Mouse (Mus musculus): ENCODE results near the gene Krt72. TPM values are rescaled to one million over a fixed set of nuclear protein-coding genes. Genes with fewer than 3 reads are reported as not detected.
A peak's percentile ranks its signal among the peaks of the same experiment; 100 is the strongest.

Gene Krt72
- not detected in 2 replicates for polyA plus RNA-seq (2015; fragmentation: Nextera tagmentation; extraction: Ambion mirVana)

DNA sequence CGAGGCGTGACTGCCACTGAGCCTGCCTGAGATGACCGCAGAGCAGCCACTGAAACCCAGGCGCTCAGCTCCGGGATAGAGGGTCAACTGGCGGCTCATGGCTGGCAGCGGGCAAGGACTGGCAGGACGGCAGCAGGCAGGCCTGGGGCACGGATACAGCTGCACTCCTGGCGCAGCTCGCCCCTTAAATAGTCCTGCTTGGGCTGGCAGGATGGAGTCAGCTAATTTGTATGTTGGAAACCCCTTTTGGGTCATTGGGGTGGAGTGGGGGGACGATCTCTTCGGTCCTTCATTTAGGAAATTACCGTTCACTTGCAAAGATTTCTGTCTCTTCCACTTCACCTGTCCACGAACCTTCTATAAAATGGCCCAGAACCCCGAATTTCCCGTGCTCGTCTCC lies at the start of gene Krt72:
Gene Krt72, minus strand, starts transcription at position 101 of the 400 bp plus-strand sequence.
- 88% methylated on average over 18 of the region's 18 CpGs for WGBS
- Histone ChIP-seq H3K27ac (no peak within 1 kb of the TSS), H3K9ac (no peak within 1 kb of the TSS), H3K9me3 (no peaks in the 10 kb centered on the region), H3K4me2 (replicated peaks) (no peak within 1 kb of the TSS), H3K27me3 (replicated peaks) (no peaks in the 10 kb centered on the region), H3K4me1 (replicated peaks) (no peaks in the 10 kb centered on the region), H3K4me3 (replicated peaks) (no peak within 1 kb of the TSS), H3K36me3 (no peaks in the 10 kb centered on the region)
- ATAC-seq: no peak

DNA sequence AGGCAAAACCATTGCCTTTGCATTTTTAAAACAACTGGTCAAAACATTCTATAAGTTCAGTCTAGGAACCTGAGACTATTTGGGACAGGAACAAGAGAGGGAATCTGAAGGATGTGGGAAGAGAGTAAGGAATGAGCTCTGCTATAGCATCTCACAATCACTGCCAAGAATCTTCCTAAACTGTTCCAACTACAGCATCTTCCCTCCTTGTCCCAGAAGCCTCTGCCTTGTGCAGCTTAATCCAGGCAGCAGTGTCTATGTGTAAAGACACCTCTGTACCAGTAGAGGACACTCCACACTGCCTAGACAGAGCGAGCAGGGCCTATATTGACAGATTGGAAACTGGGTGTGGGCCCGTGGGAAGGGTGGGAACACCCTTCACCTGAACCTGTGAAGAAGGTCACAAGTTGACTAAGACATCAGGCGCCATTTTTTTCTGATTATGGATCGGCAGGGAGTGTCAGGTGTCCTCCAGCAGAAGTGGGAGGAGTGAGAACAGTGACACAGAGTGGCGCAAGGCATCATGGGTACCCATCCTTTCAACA lies 48.6 kb upstream of the Krt72 start:
- no peak overlapping the region for H3K27ac ChIP-seq
- no peaks in the 10 kb centered on the region for H3K27me3 ChIP-seq (replicated peaks)
- H3K9ac ChIP-seq: no peak overlapping the region
- no peak overlapping the region for H3K4me3 ChIP-seq (replicated peaks)
- 68% methylated on average over 5 of the region's 5 CpGs for WGBS
- no peaks in the 10 kb centered on the region for H3K9me3 ChIP-seq
- H3K4me2 ChIP-seq (replicated peaks): no peak overlapping the region
- H3K36me3 ChIP-seq: no peaks in the 10 kb centered on the region
- no peaks in the 10 kb centered on the region for H3K4me1 ChIP-seq (replicated peaks)
- no peak for ATAC-seq

DNA sequence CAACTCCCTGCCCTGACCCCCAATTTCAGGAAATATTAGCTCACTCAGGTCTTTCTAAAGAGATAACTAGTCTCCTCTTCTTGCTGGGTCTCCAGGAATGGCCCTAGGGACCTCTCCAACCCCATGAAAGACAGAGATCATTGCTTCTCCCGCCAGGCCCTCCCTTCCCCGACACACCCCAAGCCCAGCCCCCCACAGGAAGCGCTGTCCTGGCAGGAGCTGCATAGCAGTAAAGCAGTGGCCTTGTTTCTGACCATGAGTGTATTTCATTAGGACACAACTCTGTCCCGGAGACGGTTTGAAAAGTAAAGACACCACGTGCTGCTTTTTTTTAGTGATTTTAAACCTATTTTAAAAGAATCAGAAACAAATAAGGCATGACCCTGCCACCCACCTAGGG lies 46.9 kb upstream of the Krt72 start:
- no peak for ATAC-seq
- no peak overlapping the region for H3K4me2 ChIP-seq (replicated peaks)
- no peaks in the 10 kb centered on the region for H3K27me3 ChIP-seq (replicated peaks)
- no peak overlapping the region for H3K27ac ChIP-seq
- H3K4me3 ChIP-seq (replicated peaks): no peak overlapping the region
- no peaks in the 10 kb centered on the region for H3K4me1 ChIP-seq (replicated peaks)
- no peaks in the 10 kb centered on the region for H3K9me3 ChIP-seq
- no peaks in the 10 kb centered on the region for H3K36me3 ChIP-seq
- WGBS: 28% methylated on average over 6 of the region's 6 CpGs
- H3K9ac ChIP-seq: no peak overlapping the region

DNA sequence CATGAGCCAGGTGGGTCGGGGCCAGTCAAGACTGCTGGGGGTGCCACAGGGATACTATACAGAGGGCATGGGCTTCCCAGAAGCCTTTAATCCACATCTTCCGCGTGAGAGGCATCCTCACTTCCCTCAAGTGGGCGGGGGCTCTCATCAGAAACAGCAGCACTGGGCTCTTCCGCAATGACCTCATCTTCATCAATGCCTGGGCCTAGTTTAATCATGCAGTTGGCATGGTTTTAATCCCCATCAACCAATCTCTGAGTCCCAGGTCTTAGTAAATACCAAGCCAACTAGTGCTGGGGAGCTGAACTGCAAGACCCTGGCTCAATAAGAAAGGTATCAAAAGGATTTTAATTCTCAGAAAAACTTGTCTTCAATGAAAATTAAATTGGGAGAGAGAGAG lies 43.2 kb upstream of the Krt72 start:
- no peak overlapping the region for H3K27ac ChIP-seq
- no peaks in the 10 kb centered on the region for H3K9me3 ChIP-seq
- H3K27me3 ChIP-seq (replicated peaks): no peaks in the 10 kb centered on the region
- WGBS: 69% methylated on average over 5 of the region's 5 CpGs
- H3K36me3 ChIP-seq: no peaks in the 10 kb centered on the region
- H3K4me1 ChIP-seq (replicated peaks): no peaks in the 10 kb centered on the region
- ATAC-seq: no peak
- H3K9ac ChIP-seq: no peak overlapping the region
- H3K4me2 ChIP-seq (replicated peaks): no peak overlapping the region
- no peak overlapping the region for H3K4me3 ChIP-seq (replicated peaks)

DNA sequence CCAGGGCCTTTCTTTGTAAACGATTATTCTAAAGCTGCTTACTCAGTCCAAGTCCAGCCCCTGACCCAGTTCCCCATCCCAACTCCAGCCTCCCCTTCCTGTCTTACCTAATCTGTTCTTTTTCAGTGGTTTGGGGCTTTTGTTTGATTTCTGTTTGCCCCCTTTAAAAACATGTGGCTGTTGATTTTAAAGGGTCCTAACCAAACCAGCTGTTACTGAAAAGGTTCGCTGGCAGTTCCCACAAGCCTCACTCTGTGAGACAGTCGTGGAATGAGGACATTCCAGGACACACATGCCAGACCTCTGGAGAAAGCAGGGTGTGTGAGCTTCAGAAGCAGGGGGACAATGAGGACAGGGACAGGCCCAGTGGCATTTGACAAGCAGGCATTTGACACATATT lies 35.5 kb upstream of the Krt72 start:
- Histone ChIP-seq H3K4me2 (replicated peaks) (no peak overlapping the region), H3K36me3 (no peaks in the 10 kb centered on the region), H3K4me1 (replicated peaks) (no peaks in the 10 kb centered on the region), H3K27me3 (replicated peaks) (no peaks in the 10 kb centered on the region; the same call in 1 of the 2 replicates), H3K4me3 (replicated peaks) (no peak overlapping the region), H3K9me3 (no peaks in the 10 kb centered on the region), H3K27ac (no peak overlapping the region), H3K9ac (no peak overlapping the region)
- ATAC-seq: no peak
- WGBS: 18% methylated on average over 3 of the region's 3 CpGs

DNA sequence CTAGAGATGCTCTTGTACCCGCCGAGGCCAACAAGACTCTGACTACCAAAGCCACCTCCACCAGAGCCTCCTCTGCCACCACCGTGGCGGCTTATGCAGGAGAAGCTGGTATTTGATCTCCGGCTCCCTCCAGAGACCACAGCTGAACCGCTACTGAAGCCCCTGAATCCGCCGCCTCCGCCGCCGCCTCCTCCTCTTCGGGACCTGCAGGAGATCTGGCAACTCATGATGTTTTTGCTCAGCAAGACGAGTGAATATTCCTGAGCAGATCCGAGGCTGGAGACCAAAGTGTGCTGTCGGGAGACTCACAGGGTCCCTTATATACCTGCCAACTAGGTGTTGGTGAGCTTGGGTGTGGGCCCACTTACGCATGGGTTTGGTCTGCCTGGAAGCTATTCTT lies 31.6 kb upstream of the Krt72 start, which contains the start of gene Krt2:
Gene Krt2, minus strand, starts transcription at position 295 of the 400 bp plus-strand sequence.
- Histone ChIP-seq H3K9me3 (no peaks in the 10 kb centered on the region), H3K27me3 (replicated peaks) (peaks cover 2% of the 10 kb centered on the region; the same call in 1 of the 2 replicates), H3K4me3 (replicated peaks) (no peak within 1 kb of the TSS), H3K4me1 (replicated peaks) (no peaks in the 10 kb centered on the region), H3K27ac (no peak within 1 kb of the TSS), H3K9ac (no peak within 1 kb of the TSS), H3K36me3 (no peaks in the 10 kb centered on the region), H3K4me2 (replicated peaks) (no peak within 1 kb of the TSS)
- WGBS: 74% methylated on average over 16 of the region's 16 CpGs
- ATAC-seq: no peak

DNA sequence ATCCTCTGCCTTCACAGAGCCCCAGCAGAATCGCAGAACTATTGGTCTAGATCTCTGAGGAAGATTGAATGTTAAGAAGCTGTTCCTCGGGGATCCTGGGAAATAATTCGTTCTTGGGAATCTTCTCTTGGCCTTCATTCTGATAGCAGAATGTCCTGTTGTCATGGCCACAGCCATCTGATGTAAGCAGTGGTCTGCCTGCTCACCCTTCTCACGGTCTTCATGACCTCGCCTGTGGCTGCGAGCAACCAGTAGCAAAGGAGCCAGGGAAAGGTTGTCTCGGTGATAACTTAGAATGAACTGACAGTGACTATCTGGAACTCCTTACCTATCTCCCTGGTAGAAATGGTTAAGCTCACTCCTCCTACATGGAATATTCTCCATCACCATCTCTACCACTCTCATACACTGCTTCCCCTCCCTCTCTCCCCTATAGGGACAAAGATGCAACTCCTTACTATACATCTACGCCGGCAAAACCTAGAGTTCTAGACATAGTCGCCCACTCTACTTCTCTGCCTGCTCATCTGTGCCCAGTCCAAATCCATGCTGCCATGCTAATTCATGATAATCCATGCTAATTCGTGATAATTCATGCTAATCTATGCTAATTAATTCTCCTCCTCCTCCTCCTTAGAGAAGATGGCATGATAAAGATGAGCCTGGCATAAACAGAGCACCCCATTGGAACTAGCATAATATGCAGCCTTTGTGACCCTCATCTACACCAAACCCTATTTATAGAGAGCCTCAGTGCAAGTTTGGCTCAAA lies 17.0 kb upstream of the Krt72 start:
- no peak overlapping the region for H3K27ac ChIP-seq
- H3K4me1 ChIP-seq (replicated peaks): no peaks in the 10 kb centered on the region
- H3K4me3 ChIP-seq (replicated peaks): no peak overlapping the region
- no peaks in the 10 kb centered on the region for H3K27me3 ChIP-seq (replicated peaks)
- no peak overlapping the region for H3K4me2 ChIP-seq (replicated peaks)
- no peaks in the 10 kb centered on the region for H3K9me3 ChIP-seq
- WGBS: 79% methylated on average over 11 of the region's 11 CpGs
- H3K9ac ChIP-seq: no peak overlapping the region
- no peaks in the 10 kb centered on the region for H3K36me3 ChIP-seq
- ATAC-seq: no peak

DNA sequence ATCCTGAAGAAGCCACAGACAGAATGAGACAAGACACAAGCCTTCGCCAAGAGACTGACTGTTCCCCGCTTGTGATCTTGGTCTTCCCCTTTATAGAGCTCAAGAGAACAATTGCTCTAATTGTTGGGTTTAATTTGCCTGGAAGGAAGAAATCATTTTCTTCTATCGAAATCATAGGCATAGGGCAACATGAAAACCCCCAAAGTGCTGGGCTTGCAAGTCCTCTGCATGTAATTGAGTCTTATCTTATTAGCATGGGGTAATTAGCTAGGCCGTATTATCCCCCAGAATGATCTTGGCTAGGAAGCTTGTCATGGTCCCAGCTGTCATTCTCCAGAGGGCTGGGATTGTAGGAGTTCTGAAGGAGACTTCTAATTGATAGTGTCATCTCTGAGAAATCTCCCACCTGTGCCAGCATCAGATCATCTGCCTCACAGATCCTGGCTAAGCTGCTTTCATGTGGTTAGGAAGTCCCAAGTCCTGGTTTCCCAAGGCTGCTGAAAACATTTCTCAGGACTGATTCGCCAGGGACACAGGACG lies 16.1 kb upstream of the Krt72 start, which contains the start of gene Krt73:
Gene Krt73, minus strand, starts transcription at position 51 of the 540 bp plus-strand sequence.
- Histone ChIP-seq H3K4me1 (replicated peaks) (no peaks in the 10 kb centered on the region), H3K36me3 (no peaks in the 10 kb centered on the region), H3K4me3 (replicated peaks) (no peak within 1 kb of the TSS), H3K9me3 (no peaks in the 10 kb centered on the region), H3K27me3 (replicated peaks) (no peaks in the 10 kb centered on the region), H3K4me2 (replicated peaks) (no peak within 1 kb of the TSS), H3K9ac (no peak within 1 kb of the TSS), H3K27ac (no peak within 1 kb of the TSS)
- ATAC-seq: no peak
- WGBS: 79% methylated on average over 6 of the region's 6 CpGs

DNA sequence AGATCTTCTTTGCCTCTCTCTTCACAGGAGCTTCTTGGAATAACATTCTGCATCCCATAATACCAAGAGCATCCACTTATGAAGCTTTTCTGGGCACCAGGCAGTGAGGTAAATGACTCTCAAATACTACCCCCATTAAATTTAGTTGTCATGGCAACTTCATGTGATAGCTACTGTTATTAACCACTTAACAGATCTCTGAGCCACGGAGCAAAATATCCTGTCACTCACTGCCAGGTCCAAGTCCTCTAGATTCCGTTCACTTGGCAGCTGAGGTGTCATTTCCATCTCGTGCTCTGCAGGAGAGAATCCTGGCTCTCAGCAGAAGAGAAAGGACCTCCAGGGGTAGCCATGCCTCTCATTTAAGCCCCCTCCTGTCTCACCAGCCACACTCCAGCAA lies 4.6 kb upstream of the Krt72 start:
- H3K9me3 ChIP-seq: no peaks in the 10 kb centered on the region
- H3K4me2 ChIP-seq (replicated peaks): no peak overlapping the region
- H3K27me3 ChIP-seq (replicated peaks): peaks cover 6% of the 10 kb centered on the region; the same call in 1 of the 2 replicates
- no peak for ATAC-seq
- no peaks in the 10 kb centered on the region for H3K4me1 ChIP-seq (replicated peaks)
- H3K9ac ChIP-seq: no peak overlapping the region
- H3K4me3 ChIP-seq (replicated peaks): no peak overlapping the region
- no peaks in the 10 kb centered on the region for H3K36me3 ChIP-seq
- no peak overlapping the region for H3K27ac ChIP-seq
- WGBS: 27% methylated on average over 3 of the region's 3 CpGs

DNA sequence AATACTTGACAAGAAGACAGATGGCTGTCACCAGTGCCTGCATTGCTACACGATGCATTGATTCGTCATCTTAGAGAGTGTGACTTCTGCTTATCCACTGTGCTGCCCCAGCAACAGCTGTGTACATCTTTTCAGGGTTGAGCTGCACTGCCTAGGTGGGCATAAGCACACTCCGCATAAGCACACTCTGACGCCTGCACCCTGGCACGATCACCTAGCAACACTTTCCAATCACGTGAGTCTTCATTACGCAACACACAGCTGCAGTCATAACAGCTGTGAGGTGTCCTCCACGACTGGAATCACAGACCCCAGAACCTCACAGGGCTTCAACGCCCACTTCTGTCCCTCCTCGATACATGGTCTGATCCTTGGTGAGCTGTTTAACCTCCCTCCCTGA lies 12.8 kb downstream of the Krt72 start:
- Histone ChIP-seq H3K4me2 (replicated peaks) (no peak overlapping the region), H3K4me3 (replicated peaks) (no peak overlapping the region), H3K36me3 (no peaks in the 10 kb centered on the region), H3K27ac (no peak overlapping the region), H3K4me1 (replicated peaks) (no peaks in the 10 kb centered on the region), H3K27me3 (replicated peaks) (no peaks in the 10 kb centered on the region), H3K9me3 (no peaks in the 10 kb centered on the region), H3K9ac (no peak overlapping the region)
- 68% methylated on average over 10 of the region's 10 CpGs for WGBS
- no peak for ATAC-seq

DNA sequence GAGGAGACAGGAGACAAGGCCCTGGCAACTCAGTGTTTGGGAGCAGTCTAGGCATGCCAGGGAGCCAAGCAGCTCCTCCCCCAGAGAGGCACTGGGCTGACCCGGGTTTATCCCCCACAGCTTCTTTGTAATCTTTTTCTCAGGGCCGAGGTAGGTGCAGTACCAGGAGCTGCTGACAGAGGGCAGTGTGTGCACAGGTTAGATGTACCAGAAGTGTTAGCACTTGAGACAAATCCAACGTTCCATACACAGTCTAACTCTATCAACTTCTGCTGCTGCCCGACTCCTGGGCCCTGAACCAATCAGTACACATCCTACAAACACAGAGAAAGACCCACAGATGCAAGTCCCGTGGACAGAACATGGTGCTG lies 13.6 kb downstream of the Krt72 start:
- WGBS: 4% methylated on average over 5 of the region's 5 CpGs
- Histone ChIP-seq H3K4me3 (replicated peaks) (no peak overlapping the region), H3K4me1 (replicated peaks) (no peaks in the 10 kb centered on the region), H3K36me3 (no peaks in the 10 kb centered on the region), H3K27me3 (replicated peaks) (no peaks in the 10 kb centered on the region), H3K4me2 (replicated peaks) (no peak overlapping the region), H3K27ac (no peak overlapping the region), H3K9me3 (no peaks in the 10 kb centered on the region), H3K9ac (no peak overlapping the region)
- ATAC-seq: peak; percentile 65

DNA sequence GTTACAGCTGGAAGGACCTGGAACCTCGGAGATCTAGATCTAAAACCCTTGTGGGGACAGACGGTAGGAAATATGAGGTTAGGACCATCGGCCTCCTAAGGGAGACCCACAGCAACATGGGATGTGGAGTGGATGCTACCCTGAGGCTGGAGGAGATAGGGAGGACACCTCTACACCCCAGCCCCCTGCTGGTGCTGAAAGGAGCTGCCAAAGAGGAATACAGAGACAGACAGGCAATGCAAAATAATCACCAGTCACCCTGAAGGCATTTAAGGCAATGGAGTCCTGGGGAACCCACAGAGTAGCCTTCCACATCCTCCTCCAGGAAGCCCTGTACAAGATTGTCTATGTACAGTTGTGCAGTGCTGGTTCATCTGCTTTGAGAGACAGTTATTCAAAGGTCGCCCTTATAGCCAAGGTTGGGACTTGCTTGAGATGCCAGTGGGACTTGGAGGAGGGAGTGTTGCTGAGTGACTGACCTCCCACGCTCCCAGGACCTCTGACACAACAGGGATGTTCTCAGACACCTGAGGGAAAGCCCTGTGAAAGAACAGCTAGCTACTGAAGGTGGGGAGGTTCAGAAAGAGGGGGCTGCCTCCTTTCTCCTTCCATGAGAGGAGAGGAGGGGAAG lies 14.1 kb downstream of the Krt72 start:
- ATAC-seq: no peak; the same call in 1 of the 2 replicates
- no peaks in the 10 kb centered on the region for H3K9me3 ChIP-seq
- 76% methylated on average over 5 of the region's 5 CpGs for WGBS
- H3K9ac ChIP-seq: no peak overlapping the region
- H3K4me1 ChIP-seq (replicated peaks): no peaks in the 10 kb centered on the region
- H3K27ac ChIP-seq: no peak overlapping the region
- H3K36me3 ChIP-seq: no peaks in the 10 kb centered on the region
- H3K4me3 ChIP-seq (replicated peaks): no peak overlapping the region
- H3K27me3 ChIP-seq (replicated peaks): no peaks in the 10 kb centered on the region
- no peak overlapping the region for H3K4me2 ChIP-seq (replicated peaks)
